Mouse (Mus musculus): Measurements from ENCODE around the gene Uaca. TPM values are rescaled to one million over a fixed set of nuclear protein-coding genes. Genes with fewer than 3 reads are reported as not detected.

The Uaca gene
- polyA plus RNA-seq, 1 experiment = 2.3 TPM

- 97% methylated on average over 9 of the region's 9 CpGs for WGBS
- no peaks in the 10 kb centered on the region for H3K27me3 ChIP-seq (ENCODE audit: control insufficient read depth, insufficient read depth, low read length)
- no peaks in the 10 kb centered on the region for H3K36me3 ChIP-seq (ENCODE audit: control insufficient read depth, insufficient read depth, low read length)
- TF ChIP-seq POLR2A (IDR thresholded peaks at IDR 0.05; ENCODE audit: control insufficient read depth, extremely low read depth, insufficient read depth, low read length, poor library complexity) (no peak), CTCF (IDR thresholded peaks at IDR 0.05; ENCODE audit: borderline replicate concordance, control insufficient read depth, extremely low read depth, insufficient read depth, low read length, poor library complexity) (no peak)
- no peak overlapping the region for H3K4me3 ChIP-seq (ENCODE audit: control insufficient read depth, insufficient read depth, low read length)
- no peak for DNase-seq
- no peak overlapping the region for H3K27ac ChIP-seq (ENCODE audit: control insufficient read depth, insufficient read depth, low read length)
- H3K4me1 ChIP-seq (replicated peaks; ENCODE audit: control insufficient read depth, insufficient read depth, low read length) = peaks cover 7% of the 10 kb centered on the region
These were observed 12.1 kb upstream of the Uaca start for GRCm38 (mm10) chr9:60782057-60782789.

- TF ChIP-seq POLR2A (IDR thresholded peaks at IDR 0.05; ENCODE audit: control insufficient read depth, extremely low read depth, insufficient read depth, low read length, poor library complexity) (no peak), CTCF (IDR thresholded peaks at IDR 0.05; ENCODE audit: borderline replicate concordance, control insufficient read depth, extremely low read depth, insufficient read depth, low read length, poor library complexity) (no peak)
- H3K4me3 ChIP-seq (ENCODE audit: control insufficient read depth, insufficient read depth, low read length) = no peak overlapping the region
- WGBS = 85% methylated on average over 4 of the region's 4 CpGs
- H3K27me3 ChIP-seq (ENCODE audit: control insufficient read depth, insufficient read depth, low read length) = no peaks in the 10 kb centered on the region
- no peak for DNase-seq
- no peaks in the 10 kb centered on the region for H3K36me3 ChIP-seq (ENCODE audit: control insufficient read depth, insufficient read depth, low read length)
- H3K27ac ChIP-seq (ENCODE audit: control insufficient read depth, insufficient read depth, low read length) = no peak overlapping the region
- H3K4me1 ChIP-seq (replicated peaks; ENCODE audit: control insufficient read depth, insufficient read depth, low read length) = peaks cover 4% of the 10 kb centered on the region
These were observed 9.3 kb upstream of the Uaca start for GRCm38 (mm10) chr9:60785069-60785468.

- Histone ChIP-seq H3K27ac (ENCODE audit: control insufficient read depth, insufficient read depth, low read length) (no peak overlapping the region), H3K4me1 (replicated peaks; ENCODE audit: control insufficient read depth, insufficient read depth, low read length) (no peaks in the 10 kb centered on the region), H3K27me3 (ENCODE audit: control insufficient read depth, insufficient read depth, low read length) (no peaks in the 10 kb centered on the region), H3K4me3 (ENCODE audit: control insufficient read depth, insufficient read depth, low read length) (no peak overlapping the region), H3K36me3 (ENCODE audit: control insufficient read depth, insufficient read depth, low read length) (no peaks in the 10 kb centered on the region)
- DNase-seq = no peak
- TF ChIP-seq POLR2A (IDR thresholded peaks at IDR 0.05; ENCODE audit: control insufficient read depth, extremely low read depth, insufficient read depth, low read length, poor library complexity) = no peak
- TF ChIP-seq CTCF (IDR thresholded peaks at IDR 0.05; ENCODE audit: borderline replicate concordance, control insufficient read depth, extremely low read depth, insufficient read depth, low read length, poor library complexity) = no peak
- 73% methylated on average over 2 of the region's 2 CpGs for WGBS
These were observed 6.7 kb upstream of the Uaca start for GRCm38 (mm10) chr9:60787517-60788110.

GRCm38 (mm10) chr9:60790282-60790681, 4.1 kb upstream of the Uaca start:
- Histone ChIP-seq H3K27me3 (ENCODE audit: control insufficient read depth, insufficient read depth, low read length) (no peaks in the 10 kb centered on the region), H3K27ac (ENCODE audit: control insufficient read depth, insufficient read depth, low read length) (no peak overlapping the region), H3K4me3 (ENCODE audit: control insufficient read depth, insufficient read depth, low read length) (no peak overlapping the region), H3K4me1 (replicated peaks; ENCODE audit: control insufficient read depth, insufficient read depth, low read length) (peaks cover 10% of the 10 kb centered on the region), H3K36me3 (ENCODE audit: control insufficient read depth, insufficient read depth, low read length) (no peaks in the 10 kb centered on the region)
- no peak for TF ChIP-seq POLR2A (IDR thresholded peaks at IDR 0.05; ENCODE audit: control insufficient read depth, extremely low read depth, insufficient read depth, low read length, poor library complexity)
- no peak for TF ChIP-seq CTCF (IDR thresholded peaks at IDR 0.05; ENCODE audit: borderline replicate concordance, control insufficient read depth, extremely low read depth, insufficient read depth, low read length, poor library complexity)
- DNase-seq = no peak
- 91% methylated on average over 2 of the region's 2 CpGs for WGBS

GRCm38 (mm10) chr9:60794841-60795351, 554 bp downstream of the Uaca start:
- Histone ChIP-seq H3K4me3 (ENCODE audit: control insufficient read depth, insufficient read depth, low read length) (peak overlapping the region; percentile 67), H3K27me3 (ENCODE audit: control insufficient read depth, insufficient read depth, low read length) (no peaks in the 10 kb centered on the region), H3K36me3 (ENCODE audit: control insufficient read depth, insufficient read depth, low read length) (no peaks in the 10 kb centered on the region), H3K4me1 (replicated peaks; ENCODE audit: control insufficient read depth, insufficient read depth, low read length) (peaks cover 12% of the 10 kb centered on the region), H3K27ac (ENCODE audit: control insufficient read depth, insufficient read depth, low read length) (no peak overlapping the region)
- TF ChIP-seq POLR2A (IDR thresholded peaks at IDR 0.05; ENCODE audit: control insufficient read depth, extremely low read depth, insufficient read depth, low read length, poor library complexity) (no peak), CTCF (IDR thresholded peaks at IDR 0.05; ENCODE audit: borderline replicate concordance, control insufficient read depth, extremely low read depth, insufficient read depth, low read length, poor library complexity) (peak; percentile 23; the same call in 1 of the 2 replicates)
- peak; percentile 33 for DNase-seq
- WGBS = 1% methylated on average over 30 of the region's 30 CpGs

GRCm38 (mm10) chr9:60796076-60796475, 1.7 kb downstream of the Uaca start:
- Histone ChIP-seq H3K4me1 (replicated peaks; ENCODE audit: control insufficient read depth, insufficient read depth, low read length) (peaks cover 12% of the 10 kb centered on the region), H3K27me3 (ENCODE audit: control insufficient read depth, insufficient read depth, low read length) (no peaks in the 10 kb centered on the region), H3K36me3 (ENCODE audit: control insufficient read depth, insufficient read depth, low read length) (no peaks in the 10 kb centered on the region), H3K27ac (ENCODE audit: control insufficient read depth, insufficient read depth, low read length) (no peak overlapping the region), H3K4me3 (ENCODE audit: control insufficient read depth, insufficient read depth, low read length) (no peak overlapping the region)
- DNase-seq = no peak
- TF ChIP-seq CTCF (IDR thresholded peaks at IDR 0.05; ENCODE audit: borderline replicate concordance, control insufficient read depth, extremely low read depth, insufficient read depth, low read length, poor library complexity) = no peak
- TF ChIP-seq POLR2A (IDR thresholded peaks at IDR 0.05; ENCODE audit: control insufficient read depth, extremely low read depth, insufficient read depth, low read length, poor library complexity) = no peak
- WGBS = 94% methylated on average over 7 of the region's 7 CpGs

Data from thymus, adult 2 months (tissue).